Mouse (Mus musculus) layer of hippocampus, postnatal 25 days (tissue): ENCODE results near the gene Prss57. TPM values are rescaled to one million over a fixed set of nuclear protein-coding genes. Genes with fewer than 3 reads are reported as not detected.

ENCODE experiments used
- DNase-seq, 2 experiments: peaks; one replicate each; pipeline ENCODE4 v3.0.0; 2022; ENCODE audit warnings: mixed read lengths in 2 of 2, low spot score in 1 of 2; ENCODE audit errors: extremely low spot score in 1 of 2
- total RNA-seq, 2 experiments: library from RNA; stranded (reverse); gene quantifications; 2 replicates each; pipeline ENCODE4 v1.2.3; 2021

The Prss57 gene
- total RNA-seq, 2 experiments from 2014 or later = 0.30 to 0.33 TPM

- DNase-seq = peak in 1 of 2 experiments; percentile 61
Measured at GRCm38 (mm10) chr10:79783920-79784800, 6.6 kb downstream of the Prss57 start.

- no peak for DNase-seq
Measured at GRCm38 (mm10) chr10:79783050-79783449, 7.7 kb downstream of the Prss57 start.

- DNase-seq = no peak
Measured at GRCm38 (mm10) chr10:79781956-79782355, 8.8 kb downstream of the Prss57 start.

GRCm38 (mm10) chr10:79781139-79781538, 9.6 kb downstream of the Prss57 start:
- no peak for DNase-seq

GRCm38 (mm10) chr10:79780664-79781015, 10.1 kb downstream of the Prss57 start:
- no peak for DNase-seq

- DNase-seq = peak; percentile 96
Measured at GRCm38 (mm10) chr10:79779784-79780663, 10.7 kb downstream of the Prss57 start.

GRCm38 (mm10) chr10:79779193-79779592, 11.6 kb downstream of the Prss57 start:
- no peak for DNase-seq

GRCm38 (mm10) chr10:79778006-79778405, 12.8 kb downstream of the Prss57 start:
- no peak for DNase-seq

GRCm38 (mm10) chr10:79777103-79777531, 13.6 kb downstream of the Prss57 start, which contains the start of gene Fstl3:
Gene Fstl3, plus strand, starts transcription at chr10:79777272.
- no peak for DNase-seq

GRCm38 (mm10) chr10:79774486-79775279, 16.1 kb downstream of the Prss57 start:
- no peak for DNase-seq

GRCm38 (mm10) chr10:79773208-79773607, 17.6 kb downstream of the Prss57 start:
- DNase-seq = no peak

- DNase-seq = no peak
Measured at GRCm38 (mm10) chr10:79772320-79772719, 18.4 kb downstream of the Prss57 start.

GRCm38 (mm10) chr10:79769329-79769728, 21.4 kb downstream of the Prss57 start:
- DNase-seq = no peak

- DNase-seq = peak; percentile 63 to 80
Measured at GRCm38 (mm10) chr10:79768400-79768799, 22.4 kb downstream of the Prss57 start.

GRCm38 (mm10) chr10:79767372-79768244, 23.2 kb downstream of the Prss57 start:
- peak; percentile 84 to 87 for DNase-seq

- DNase-seq = peak; percentile 97 to 99
Measured at GRCm38 (mm10) chr10:79766508-79767325, 24.0 kb downstream of the Prss57 start, which contains the start of gene Rnf126. Gene Rnf126, minus strand, starts transcription at chr10:79766952.

GRCm38 (mm10) chr10:79766001-79766507, 24.7 kb downstream of the Prss57 start:
- DNase-seq = no peak

- no peak for DNase-seq
Measured at GRCm38 (mm10) chr10:79765228-79765745, 25.5 kb downstream of the Prss57 start.
